Mouse (Mus musculus) stomach, embryonic 14.5 days (tissue): ENCODE measurements around the gene 5730522E02Rik. TPM values are rescaled to one million over a fixed set of nuclear protein-coding genes. Genes with fewer than 3 reads are reported as not detected.
A peak's percentile ranks its signal among the peaks of the same experiment; 100 is the strongest.

ENCODE experiments used
- ATAC-seq: fragments of 200-750 bp; cut with Nextera tagmentation; 2 replicates; pipeline ENCODE4 v1.8.0; 2017; ENCODE audit warnings: low read depth, moderate TSS enrichment; ENCODE audit not compliant: insufficient number of reproducible peaks, insufficient read depth, low FRiP score
- H3K27ac ChIP-seq: fragments of 300-500 bp; sonication (generic); 2 replicates; pipeline ENCODE4 v1.5.1; 2014; ENCODE audit warnings: mild to moderate bottlenecking, low read length, moderate library complexity, mixed read lengths
- H3K27me3 ChIP-seq: fragments of 300-500 bp; sonication (generic); 2 replicates; pipeline ENCODE4 v1.6.1; 2014; ENCODE audit warnings: low read length, control low read depth, mixed read lengths; ENCODE audit not compliant: control insufficient read depth, insufficient read depth
- H3K36me3 ChIP-seq: fragments of 300-500 bp; sonication (generic); 2 replicates; pipeline ENCODE4 v1.6.1; 2014; ENCODE audit warnings: mild to moderate bottlenecking, control low read depth, low read length, moderate library complexity, mixed read lengths; ENCODE audit not compliant: control insufficient read depth, insufficient read depth
- H3K4me1 ChIP-seq: fragments of 300-500 bp; sonication (generic); 2 replicates; pipeline ENCODE4 v1.6.1; 2014; ENCODE audit warnings: low read length, control low read depth, mixed read lengths; ENCODE audit not compliant: control insufficient read depth, insufficient read depth
- H3K4me2 ChIP-seq: fragments of 300-500 bp; sonication (generic); replicated peaks from 2 replicates; pipeline ENCODE4 v1.6.1; 2014; ENCODE audit warnings: low read depth, low read length, control low read depth
- H3K4me3 ChIP-seq: fragments of 300-500 bp; sonication (generic); 2 replicates; pipeline ENCODE4 v1.5.1; 2014; ENCODE audit warnings: low read depth, low read length, control low read depth
- H3K9ac ChIP-seq: fragments of 300-500 bp; sonication (generic); replicated peaks from 2 replicates; pipeline ENCODE4 v1.6.1; 2014; ENCODE audit warnings: low read depth, mild to moderate bottlenecking, control low read depth, low read length, moderate library complexity, mixed read lengths
- H3K9me3 ChIP-seq: fragments of 300-500 bp; sonication (generic); 2 replicates; pipeline ENCODE4 v1.6.1; 2016; ENCODE audit warnings: low read depth, low read length, control low read depth; ENCODE audit not compliant: control insufficient read depth
- WGBS: fragments of 180-500 bp; shearing (Covaris S2); extraction: QIAGEN DNeasy Blood & Tissue Kit; methylation state at CpG from one replicate; pipeline ENCODE4 v1.1.7; 2014; 5-methylcytosine and 5-hydroxymethylcytosine counted together
- polyA plus RNA-seq: library from polyadenylated mRNA; unstranded; fragments of >200 nt; fragmentation: Nextera tagmentation; extraction: Ambion mirVana; gene quantifications from 2 replicates; pipeline ENCODE4 v1.2.1, GENCODE M21; 2014

5730522E02Rik gene
- polyA plus RNA-seq, 1 experiment from 2014 or later: 6.5 TPM

DNA sequence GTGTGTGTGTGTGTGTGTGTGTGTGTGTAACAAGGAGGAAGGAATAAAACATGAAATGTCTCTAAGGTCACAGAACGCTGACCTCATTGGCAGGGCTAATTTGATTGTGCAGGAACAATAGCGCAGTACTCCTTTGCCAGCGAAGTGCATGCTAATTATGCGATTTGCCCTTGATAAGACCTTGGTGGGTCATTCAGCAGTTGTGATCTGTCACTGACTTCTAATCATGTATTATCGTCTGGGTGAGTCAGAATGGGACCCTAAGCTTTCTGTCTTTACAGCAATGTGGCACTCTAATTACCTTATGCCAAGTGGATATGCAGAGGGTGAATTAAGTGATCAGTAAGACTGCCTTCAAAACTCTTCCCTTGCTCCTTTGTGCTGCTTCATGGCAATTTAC lies 514.4 kb downstream of the 5730522E02Rik start:
- H3K4me3 ChIP-seq: no peak overlapping the region
- no peak overlapping the region for H3K27ac ChIP-seq
- no peaks in the 10 kb centered on the region for H3K4me1 ChIP-seq
- H3K36me3 ChIP-seq: no peaks in the 10 kb centered on the region
- H3K27me3 ChIP-seq: no peaks in the 10 kb centered on the region
- no peaks in the 10 kb centered on the region for H3K9me3 ChIP-seq
- no peak overlapping the region for H3K9ac ChIP-seq
- H3K4me2 ChIP-seq: no peak overlapping the region
- WGBS: 83% methylated on average over 5 of the region's 5 CpGs
- ATAC-seq: no peak

DNA sequence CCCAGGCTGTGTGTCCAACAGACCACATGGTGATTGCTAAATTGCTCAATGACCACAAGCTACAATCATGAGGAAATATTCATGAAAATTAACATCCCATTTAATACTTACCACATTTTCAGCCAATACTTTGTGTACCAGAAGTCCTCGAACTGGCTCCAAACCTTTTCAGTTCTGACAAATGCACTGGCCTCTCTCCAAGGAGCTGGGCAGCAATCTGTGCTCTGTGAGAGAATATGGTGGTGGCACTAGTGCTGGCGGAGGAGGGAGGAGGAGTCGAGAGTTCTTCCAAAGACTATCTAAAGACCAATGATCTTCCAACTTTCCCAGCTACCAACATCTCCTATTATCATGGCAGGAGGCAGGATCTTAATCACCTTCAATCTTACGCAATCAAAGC lies 525.8 kb downstream of the 5730522E02Rik start:
- no peaks in the 10 kb centered on the region for H3K4me1 ChIP-seq
- no peak for ATAC-seq
- H3K4me2 ChIP-seq: no peak overlapping the region
- no peaks in the 10 kb centered on the region for H3K27me3 ChIP-seq
- H3K36me3 ChIP-seq: no peaks in the 10 kb centered on the region
- H3K9me3 ChIP-seq: no peaks in the 10 kb centered on the region
- H3K4me3 ChIP-seq: no peak overlapping the region
- WGBS: 95% methylated on average over 4 of the region's 4 CpGs
- H3K27ac ChIP-seq: no peak overlapping the region
- H3K9ac ChIP-seq: no peak overlapping the region

DNA sequence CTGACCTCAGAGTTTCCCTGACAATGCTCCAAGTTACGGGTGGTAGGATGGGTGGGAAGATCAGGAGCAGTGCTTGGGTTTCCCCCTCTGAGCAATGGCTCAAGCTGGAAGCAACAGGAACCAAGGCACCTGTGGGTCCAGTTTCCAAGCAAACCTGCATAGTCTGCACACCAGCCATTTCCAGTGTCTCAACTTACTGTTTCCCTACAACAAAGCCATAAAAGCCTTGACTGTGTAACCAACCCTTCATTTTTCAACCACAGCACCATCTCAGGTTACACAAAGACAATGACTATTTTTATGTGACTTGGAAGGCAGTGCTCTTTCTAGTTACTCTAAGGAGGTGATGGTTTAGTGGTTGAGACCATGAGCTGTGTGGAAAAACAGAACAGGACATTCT lies 530.7 kb downstream of the 5730522E02Rik start:
- Histone ChIP-seq H3K27ac (no peak overlapping the region), H3K4me2 (no peak overlapping the region), H3K9me3 (no peaks in the 10 kb centered on the region), H3K4me3 (no peak overlapping the region), H3K27me3 (no peaks in the 10 kb centered on the region), H3K4me1 (no peaks in the 10 kb centered on the region), H3K9ac (no peak overlapping the region), H3K36me3 (no peaks in the 10 kb centered on the region)
- WGBS: 69% methylated on average over 1 of the region's 1 CpGs
- ATAC-seq: no peak

DNA sequence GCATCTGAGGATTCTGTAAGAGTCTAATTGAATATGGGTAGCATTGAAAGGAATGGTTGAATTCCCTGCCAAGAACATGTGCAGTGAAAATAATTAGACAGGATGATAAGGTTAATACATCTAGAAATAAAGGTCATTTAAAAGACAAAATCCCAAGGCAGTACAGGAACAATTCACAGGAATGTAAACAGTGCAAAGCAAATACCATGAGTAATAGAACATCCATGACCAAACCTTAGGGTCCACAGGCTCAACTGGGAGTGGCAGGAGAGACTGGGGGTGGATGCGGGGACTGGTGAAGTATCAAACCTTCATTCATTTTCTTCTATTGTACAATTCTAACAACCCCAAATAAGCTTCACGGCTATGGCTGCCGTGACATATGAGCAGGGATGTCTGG lies 536.4 kb downstream of the 5730522E02Rik start:
- Histone ChIP-seq H3K4me2 (no peak overlapping the region), H3K27me3 (no peaks in the 10 kb centered on the region), H3K4me3 (no peak overlapping the region), H3K9ac (no peak overlapping the region), H3K36me3 (no peaks in the 10 kb centered on the region), H3K4me1 (no peaks in the 10 kb centered on the region), H3K9me3 (no peaks in the 10 kb centered on the region), H3K27ac (no peak overlapping the region)
- 0 out of 2 replicates have a peak, but pooled peaks have one; percentile 56 for ATAC-seq
- WGBS: 64% methylated on average over 3 of the region's 3 CpGs

DNA sequence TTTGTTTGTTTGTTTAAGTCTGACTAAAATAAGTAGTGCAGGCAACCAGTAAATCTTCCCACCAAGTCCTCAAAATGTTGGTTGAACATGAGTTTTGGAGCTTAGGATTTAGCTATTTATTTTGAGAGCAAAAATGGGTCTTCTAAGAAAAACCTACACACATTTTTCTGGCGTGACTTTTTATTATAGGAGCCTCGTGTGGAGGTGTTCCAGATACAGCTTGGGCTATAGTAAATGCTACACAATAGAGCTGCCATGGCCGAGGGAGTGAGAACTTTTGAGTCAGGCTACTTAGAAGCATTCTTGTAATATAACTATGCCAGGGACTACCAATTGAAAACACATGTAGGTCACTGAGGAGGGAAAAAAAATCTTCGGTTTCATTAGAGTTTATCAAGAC lies 540.5 kb downstream of the 5730522E02Rik start:
- H3K9ac ChIP-seq: no peak overlapping the region
- no peak for ATAC-seq
- H3K4me1 ChIP-seq: no peaks in the 10 kb centered on the region
- no peaks in the 10 kb centered on the region for H3K9me3 ChIP-seq
- H3K36me3 ChIP-seq: no peaks in the 10 kb centered on the region
- H3K4me3 ChIP-seq: no peak overlapping the region
- H3K4me2 ChIP-seq: no peak overlapping the region
- no peaks in the 10 kb centered on the region for H3K27me3 ChIP-seq
- 71% methylated on average over 4 of the region's 4 CpGs for WGBS
- no peak overlapping the region for H3K27ac ChIP-seq

DNA sequence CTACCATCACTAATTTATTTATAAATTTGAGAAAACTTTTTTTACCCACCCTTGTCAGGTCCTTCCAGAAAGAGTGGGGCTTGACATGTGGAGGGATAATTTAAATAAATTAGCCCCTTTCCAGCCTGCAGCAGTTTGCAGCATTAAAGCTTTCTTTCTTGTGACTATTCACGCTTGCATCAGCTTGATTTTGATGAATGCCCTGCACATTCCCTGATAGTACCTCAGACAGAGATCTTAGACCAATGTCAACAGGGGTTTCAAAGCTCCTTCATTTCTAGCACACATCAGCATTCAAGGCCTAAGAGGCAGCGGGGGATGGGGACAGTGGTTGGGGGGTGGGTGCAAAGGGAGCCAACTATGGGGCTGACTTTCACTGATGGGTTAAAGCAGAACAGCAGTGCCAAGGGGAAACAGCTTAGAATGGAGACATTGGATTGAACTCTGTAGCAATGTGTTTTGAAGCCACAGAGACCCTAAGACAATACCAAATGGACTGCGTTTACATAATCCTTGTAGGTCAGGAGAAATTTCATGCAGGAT lies 545.9 kb downstream of the 5730522E02Rik start:
- H3K4me1 ChIP-seq: no peaks in the 10 kb centered on the region
- no peak overlapping the region for H3K27ac ChIP-seq
- no peak overlapping the region for H3K9ac ChIP-seq
- WGBS: 53% methylated on average over 3 of the region's 3 CpGs
- ATAC-seq: no peak
- H3K27me3 ChIP-seq: no peaks in the 10 kb centered on the region
- H3K36me3 ChIP-seq: no peaks in the 10 kb centered on the region
- H3K4me2 ChIP-seq: no peak overlapping the region
- no peaks in the 10 kb centered on the region for H3K9me3 ChIP-seq
- no peak overlapping the region for H3K4me3 ChIP-seq

DNA sequence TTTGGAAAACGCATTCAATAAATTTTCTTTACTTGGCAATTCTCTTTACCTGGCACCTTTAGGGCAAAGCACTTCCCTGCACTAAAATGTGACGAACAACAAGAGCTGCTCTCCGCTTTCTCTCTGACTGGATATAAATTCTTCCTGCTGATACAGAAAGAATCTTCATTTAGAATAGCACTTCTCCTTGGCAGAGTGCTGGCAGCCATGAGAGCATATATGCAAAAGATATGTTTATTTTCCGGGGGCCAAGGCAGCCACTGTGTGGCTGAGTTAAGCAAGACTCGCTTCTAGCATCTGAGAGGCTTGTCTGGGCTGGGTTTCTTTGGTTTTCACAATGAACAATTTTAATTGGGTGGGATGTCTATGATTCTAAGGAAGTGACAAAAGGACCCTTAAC lies 564.3 kb downstream of the 5730522E02Rik start:
- 61% methylated on average over 5 of the region's 5 CpGs for WGBS
- no peaks in the 10 kb centered on the region for H3K9me3 ChIP-seq
- H3K9ac ChIP-seq: no peak overlapping the region
- H3K27me3 ChIP-seq: no peaks in the 10 kb centered on the region
- no peaks in the 10 kb centered on the region for H3K36me3 ChIP-seq
- no peak overlapping the region for H3K27ac ChIP-seq
- no peaks in the 10 kb centered on the region for H3K4me1 ChIP-seq
- no peak overlapping the region for H3K4me2 ChIP-seq
- H3K4me3 ChIP-seq: no peak overlapping the region
- no peak for ATAC-seq

DNA sequence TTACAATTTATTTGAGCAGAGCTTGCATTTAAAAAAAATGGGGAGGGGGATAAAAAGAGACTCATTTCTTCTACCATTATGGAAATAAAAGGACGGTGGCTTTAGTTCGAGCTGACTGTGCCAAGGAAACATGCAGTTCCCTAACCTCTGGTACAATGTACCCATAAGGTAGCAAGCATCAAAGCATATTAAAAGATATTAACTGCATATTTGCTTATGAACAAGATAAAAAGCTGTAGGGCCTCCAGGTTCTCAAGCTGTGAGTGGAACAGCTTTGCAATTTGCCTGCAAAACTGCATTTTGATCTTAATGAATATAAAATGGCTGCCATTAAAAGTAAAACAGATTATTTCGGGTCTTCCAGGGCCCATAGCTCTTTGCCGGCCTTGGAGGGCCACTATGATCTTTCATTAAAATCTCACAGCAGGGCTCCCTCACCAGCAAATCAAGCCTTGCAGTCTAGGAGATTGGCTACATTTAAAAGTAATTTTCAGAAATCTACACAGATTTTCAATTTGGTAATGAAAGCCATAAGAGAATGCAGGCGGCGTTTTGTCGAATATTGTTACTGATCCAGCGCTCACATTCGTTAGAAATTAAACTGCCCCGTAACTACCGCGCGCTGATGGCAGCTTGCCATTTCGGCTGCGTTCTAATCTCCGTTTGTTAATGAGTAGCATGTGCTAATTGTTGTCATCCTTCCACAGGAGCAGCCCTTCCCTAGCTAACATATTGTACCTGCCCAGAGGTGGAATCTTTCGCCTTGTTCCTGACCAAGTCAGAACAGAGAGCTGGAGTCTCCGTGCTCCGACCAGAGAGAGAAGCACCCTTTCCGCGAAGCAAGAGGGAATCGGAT lies 565.6 kb downstream of the 5730522E02Rik start:
- no peak for ATAC-seq
- H3K9me3 ChIP-seq: no peaks in the 10 kb centered on the region
- no peaks in the 10 kb centered on the region for H3K4me1 ChIP-seq
- no peaks in the 10 kb centered on the region for H3K36me3 ChIP-seq
- no peak overlapping the region for H3K27ac ChIP-seq
- no peak overlapping the region for H3K4me2 ChIP-seq
- H3K27me3 ChIP-seq: no peaks in the 10 kb centered on the region
- 71% methylated on average over 22 of the region's 22 CpGs for WGBS
- H3K9ac ChIP-seq: no peak overlapping the region
- H3K4me3 ChIP-seq: no peak overlapping the region
